Mouse (Mus musculus): Measurements from ENCODE around the gene Gm28038.

DNA sequence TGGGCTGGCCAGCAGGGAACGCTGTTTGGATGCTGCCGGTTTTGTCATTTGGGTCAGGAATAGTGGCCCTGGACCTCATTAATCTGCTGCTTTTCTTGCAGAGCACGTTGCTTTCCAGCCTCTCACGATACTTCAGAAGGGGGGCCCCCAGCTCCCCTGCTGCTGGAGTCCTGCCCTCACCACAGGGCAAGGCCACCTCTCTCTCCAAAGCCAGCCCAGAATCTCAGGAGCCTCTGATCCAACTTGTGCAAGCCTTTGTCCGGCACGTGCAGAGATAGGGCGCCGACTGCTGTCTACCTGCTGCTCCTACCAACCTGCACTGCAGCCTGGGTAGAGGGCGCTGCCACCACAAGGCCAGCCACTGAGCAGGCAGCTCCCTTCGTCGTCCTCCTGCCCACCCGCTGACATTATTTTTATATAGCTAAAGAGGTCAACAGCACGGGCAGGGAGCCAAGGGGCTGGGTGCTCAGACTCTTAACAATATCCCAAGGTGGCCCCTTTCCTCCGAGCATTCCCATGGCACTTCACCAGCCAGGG is 62.8 kb downstream of the Gm28038 start:
- no peak for TF ChIP-seq CTCF (IDR thresholded peaks at IDR 0.05; ENCODE audit: borderline replicate concordance, extremely low read depth, insufficient read depth, insufficient read length)
- no peak for TF ChIP-seq POLR2A (IDR thresholded peaks at IDR 0.05; ENCODE audit: borderline replicate concordance, extremely low read depth, insufficient read depth, insufficient read length, poor library complexity, severe bottlenecking)
